Mouse (Mus musculus) embryonic facial prominence, embryonic 11.5 days (tissue): ENCODE results near the gene Galr3. TPM values are rescaled to one million over a fixed set of nuclear protein-coding genes. Genes with fewer than 3 reads are reported as not detected.

Experiments used
- ATAC-seq: fragments of 200-750 bp; cut with Nextera tagmentation; replicated peaks from 2 replicates; pipeline ENCODE4 v1.8.0; 2017; ENCODE audit warnings: low read depth; ENCODE audit not compliant: insufficient number of reproducible peaks, low FRiP score, low TSS enrichment
- DNase-seq: peaks from one replicate; pipeline ENCODE4 v3.0.0-alpha.2; 2015; ENCODE audit warnings: low spot score
- H3K27ac ChIP-seq: fragments of 300-500 bp; sonication (generic); replicated peaks from 2 replicates; pipeline ENCODE4 v1.5.1; 2014; ENCODE audit warnings: mild to moderate bottlenecking, low read depth, low read length, control low read depth
- H3K27me3 ChIP-seq: fragments of 300-500 bp; sonication (generic); 2 replicates; pipeline ENCODE4 v1.6.1; 2014; ENCODE audit warnings: mild to moderate bottlenecking, low read length, moderate library complexity, mixed read lengths; ENCODE audit not compliant: control insufficient read depth, insufficient read depth
- H3K36me3 ChIP-seq: fragments of 300-500 bp; sonication (generic); replicated peaks from 2 replicates; pipeline ENCODE4 v1.6.1; 2014; ENCODE audit warnings: low read depth, mild to moderate bottlenecking, low read length, moderate library complexity, mixed read lengths; ENCODE audit not compliant: control insufficient read depth, insufficient read depth
- H3K4me1 ChIP-seq: fragments of 300-500 bp; sonication (generic); 2 replicates; pipeline ENCODE4 v1.6.1; 2014; ENCODE audit warnings: low read length, mixed read lengths; ENCODE audit not compliant: control insufficient read depth, insufficient read depth
- H3K4me2 ChIP-seq: fragments of 300-500 bp; sonication (generic); 2 replicates; pipeline ENCODE4 v1.6.1; 2014; ENCODE audit warnings: low read depth, mild to moderate bottlenecking, control low read depth, low read length, moderate library complexity
- H3K4me3 ChIP-seq: fragments of 300-500 bp; sonication (generic); 2 replicates; pipeline ENCODE4 v1.5.1; 2014; ENCODE audit warnings: low read depth, low read length, control low read depth
- H3K9ac ChIP-seq: fragments of 300-500 bp; sonication (generic); replicated peaks from 2 replicates; pipeline ENCODE4 v1.6.1; 2014; ENCODE audit warnings: mild to moderate bottlenecking, control low read depth, low read length
- H3K9me3 ChIP-seq: fragments of 300-500 bp; sonication (generic); replicated peaks from 2 replicates; pipeline ENCODE4 v1.6.1; 2016; ENCODE audit warnings: mild to moderate bottlenecking, low read length, inconsistent platforms, mixed read lengths; ENCODE audit not compliant: control insufficient read depth
- WGBS: fragments of 180-500 bp; shearing (Covaris S2); extraction: QIAGEN DNeasy Blood & Tissue Kit; methylation state at CpG from one replicate; pipeline ENCODE4 v1.1.7; 2014; 5-methylcytosine and 5-hydroxymethylcytosine counted together
- polyA plus RNA-seq: library from polyadenylated mRNA; unstranded; fragments of >200 nt; fragmentation: Nextera tagmentation; extraction: Ambion mirVana; gene quantifications from 2 replicates; pipeline ENCODE4 v1.2.1, GENCODE M21; 2014

Gene Galr3
- polyA plus RNA-seq, 1 experiment from 2014 or later, result not detected

DNA sequence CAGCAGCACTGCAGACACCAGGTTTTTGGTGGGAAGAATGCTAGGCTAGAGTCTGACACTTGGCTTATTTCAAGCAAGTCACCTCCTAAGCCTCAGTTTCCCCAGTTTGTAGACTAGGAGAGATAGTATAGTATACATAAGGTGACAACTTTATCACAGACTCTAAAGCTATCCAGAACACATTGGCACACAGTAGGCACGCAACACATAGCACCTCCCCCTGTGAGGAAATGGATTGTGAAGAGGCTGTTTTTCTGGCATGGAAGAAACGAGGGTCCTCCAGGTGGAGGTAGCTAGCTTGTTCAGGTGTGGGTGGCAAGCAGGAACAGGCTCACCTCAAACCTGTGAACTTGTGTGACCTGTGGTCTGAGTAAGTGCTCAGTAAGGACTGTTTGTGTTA lies 9.3 kb downstream of the Galr3 start:
- Histone ChIP-seq H3K4me3 (no peak overlapping the region), H3K36me3 (peaks cover 13% of the 10 kb centered on the region), H3K27ac (no peak overlapping the region), H3K9ac (no peak overlapping the region), H3K27me3 (no peaks in the 10 kb centered on the region), H3K4me2 (no peak overlapping the region), H3K9me3 (no peaks in the 10 kb centered on the region), H3K4me1 (no peaks in the 10 kb centered on the region)
- DNase-seq, result no peak
- WGBS, result 89% methylated on average over 2 of the region's 2 CpGs
- no peak for ATAC-seq

DNA sequence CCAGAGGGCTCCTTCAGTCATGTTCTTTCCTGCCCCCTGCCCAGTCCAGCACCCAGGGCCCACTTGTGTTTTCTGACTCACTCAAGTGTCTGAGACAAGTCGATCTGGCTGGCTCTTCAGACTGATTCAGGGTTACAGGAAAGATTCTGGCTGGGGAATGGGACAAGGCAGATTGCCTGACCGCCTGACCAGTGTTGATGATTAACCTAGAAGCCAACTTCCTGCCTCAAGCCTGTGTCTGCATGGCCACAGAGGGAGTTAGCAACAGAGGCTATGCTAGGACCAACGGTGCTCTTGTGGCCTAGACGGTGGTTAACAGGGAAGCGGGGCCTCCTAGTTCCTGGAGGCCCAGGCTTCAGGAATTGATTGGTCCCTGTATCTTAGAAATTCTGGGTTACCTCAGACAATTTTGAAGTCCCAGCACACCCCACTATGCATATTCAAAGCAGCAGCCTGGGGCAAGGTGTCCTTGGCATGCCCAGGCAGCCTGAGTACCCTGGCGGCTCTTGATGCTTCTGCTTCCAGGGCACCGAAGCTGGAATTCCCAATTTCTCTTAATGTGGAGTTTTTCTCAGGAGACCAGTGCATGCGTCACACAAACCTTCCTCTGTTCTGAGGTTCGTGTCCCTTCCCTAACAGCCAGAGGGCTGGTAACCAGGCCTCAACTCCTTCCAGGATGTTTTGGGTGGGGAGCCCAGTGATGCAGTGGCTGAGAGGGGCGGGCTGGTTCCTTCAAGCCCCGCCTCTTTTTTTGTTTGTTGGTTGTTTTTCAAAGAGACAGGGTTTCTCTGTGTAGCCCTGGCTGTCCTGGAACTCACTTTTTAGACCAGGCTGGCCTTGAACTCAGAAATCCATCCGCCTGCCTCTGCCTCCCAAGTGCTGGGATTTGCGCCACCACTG lies 10.0 kb downstream of the Galr3 start:
- Histone ChIP-seq H3K27me3 (no peaks in the 10 kb centered on the region), H3K4me3 (no peak overlapping the region), H3K4me2 (no peak overlapping the region), H3K4me1 (no peaks in the 10 kb centered on the region), H3K9ac (no peak overlapping the region), H3K36me3 (peaks cover 13% of the 10 kb centered on the region), H3K27ac (no peak overlapping the region), H3K9me3 (no peaks in the 10 kb centered on the region)
- ATAC-seq, result no peak
- DNase-seq, result no peak
- WGBS, result 73% methylated on average over 13 of the region's 13 CpGs

- Histone ChIP-seq H3K27ac (no peak overlapping the region), H3K4me1 (no peaks in the 10 kb centered on the region), H3K27me3 (no peaks in the 10 kb centered on the region), H3K4me2 (no peak overlapping the region), H3K36me3 (peaks cover 13% of the 10 kb centered on the region), H3K9ac (no peak overlapping the region), H3K4me3 (no peak overlapping the region), H3K9me3 (no peaks in the 10 kb centered on the region)
- DNase-seq (no peak), ATAC-seq (no peak)
- WGBS, result 82% methylated on average over 2 of the region's 2 CpGs
Observed at GRCm38 (mm10) chr15:79052366-79052765, 10.7 kb downstream of the Galr3 start.

DNA sequence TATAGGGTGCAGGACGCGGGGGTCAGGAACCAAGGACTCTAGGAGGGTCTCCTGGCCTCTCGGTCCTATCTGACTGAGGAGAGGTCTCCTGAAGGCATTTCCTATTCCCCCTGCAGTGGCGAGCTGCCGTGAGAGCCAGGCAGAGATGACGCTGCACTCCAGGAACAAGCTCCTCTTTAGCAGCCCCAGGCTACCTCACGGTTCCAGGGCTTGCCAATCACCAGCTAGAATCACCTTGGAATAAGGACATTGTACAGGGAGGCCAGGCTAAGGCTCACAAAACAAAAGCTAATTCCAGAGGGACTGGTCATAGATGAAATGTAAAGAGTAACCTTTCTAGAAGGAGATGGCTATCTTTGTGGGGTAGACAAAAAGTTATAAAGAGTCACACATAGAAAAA lies 14.9 kb downstream of the Galr3 start:
- Histone ChIP-seq H3K4me2 (no peak overlapping the region), H3K4me3 (no peak overlapping the region), H3K36me3 (peaks cover 13% of the 10 kb centered on the region), H3K4me1 (no peaks in the 10 kb centered on the region), H3K27me3 (no peaks in the 10 kb centered on the region), H3K27ac (no peak overlapping the region), H3K9ac (no peak overlapping the region), H3K9me3 (no peaks in the 10 kb centered on the region)
- 83% methylated on average over 7 of the region's 7 CpGs for WGBS
- no peak for ATAC-seq
- no peak for DNase-seq

DNA sequence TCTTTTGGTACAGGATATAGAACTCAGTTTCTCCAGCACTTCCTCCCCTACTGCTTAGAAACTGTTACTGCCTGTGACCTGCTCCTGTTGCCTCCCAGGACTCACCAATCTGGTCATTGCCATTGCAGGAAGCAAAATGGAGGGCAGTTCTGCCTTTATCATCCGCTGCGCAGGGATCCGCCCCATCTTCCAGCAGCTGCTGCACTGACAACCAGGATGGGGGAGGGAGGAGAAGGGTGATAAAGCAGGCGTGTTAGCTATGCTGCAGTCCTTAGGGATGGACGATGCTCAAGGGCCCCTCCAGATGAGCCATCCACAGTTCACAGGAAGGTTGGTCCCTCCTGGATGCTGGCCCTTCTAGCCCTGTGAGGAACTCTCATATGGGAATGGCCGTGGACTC lies 16.2 kb downstream of the Galr3 start:
- no peak overlapping the region for H3K9ac ChIP-seq
- peaks cover 13% of the 10 kb centered on the region for H3K36me3 ChIP-seq
- WGBS, result 83% methylated on average over 6 of the region's 6 CpGs

DNA sequence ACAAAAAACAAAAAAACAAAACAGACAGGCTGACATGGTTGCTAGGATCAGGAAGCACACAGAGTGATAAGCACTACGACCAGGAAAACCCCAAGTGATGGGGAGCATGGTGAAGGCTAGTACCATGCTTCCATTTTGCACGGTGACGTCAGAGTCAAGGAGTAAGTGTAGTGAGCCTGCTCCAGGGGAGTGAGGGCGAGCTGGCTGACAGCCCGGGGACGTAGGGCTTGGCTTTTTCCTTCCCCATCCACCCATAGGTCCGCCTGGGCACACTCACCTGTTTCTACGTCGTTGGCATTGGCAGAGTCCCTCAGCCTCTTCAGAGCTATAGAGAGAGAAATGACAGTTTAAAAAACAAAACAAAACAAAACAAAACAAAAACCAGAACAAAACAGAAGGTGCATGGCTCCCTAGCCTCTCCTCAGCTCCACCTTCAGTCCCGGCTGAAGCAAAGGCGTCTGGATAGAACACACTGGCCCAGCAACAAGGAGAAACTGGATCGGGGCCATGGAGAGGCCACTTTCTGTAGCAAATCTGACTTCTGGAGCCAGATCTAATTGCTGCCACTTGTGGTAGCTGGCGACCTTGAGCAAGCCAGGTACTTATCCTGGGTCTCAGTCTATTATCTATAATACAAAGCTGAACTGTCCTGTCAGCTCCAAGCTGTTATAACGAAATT lies 19.3 kb downstream of the Galr3 start:
- Histone ChIP-seq H3K27me3 (no peaks in the 10 kb centered on the region), H3K4me3 (no peak overlapping the region; the same call in 1 of the 2 replicates), H3K9me3 (no peaks in the 10 kb centered on the region), H3K36me3 (no peaks in the 10 kb centered on the region), H3K27ac (no peak overlapping the region), H3K4me1 (no peaks in the 10 kb centered on the region), H3K4me2 (no peak overlapping the region), H3K9ac (peak overlapping the region; percentile 10; the same call in 1 of the 2 replicates)
- no peak for ATAC-seq
- 75% methylated on average over 14 of the region's 14 CpGs for WGBS
- no peak for DNase-seq

More for the DNA sequence above, 16.2 kb downstream of the Galr3 start:
- Histone ChIP-seq H3K4me3 (no peak overlapping the region), H3K27me3 (no peaks in the 10 kb centered on the region), H3K27ac (no peak overlapping the region), H3K4me1 (no peaks in the 10 kb centered on the region), H3K4me2 (no peak overlapping the region), H3K9me3 (no peaks in the 10 kb centered on the region)
- ATAC-seq (no peak), DNase-seq (no peak)

DNA sequence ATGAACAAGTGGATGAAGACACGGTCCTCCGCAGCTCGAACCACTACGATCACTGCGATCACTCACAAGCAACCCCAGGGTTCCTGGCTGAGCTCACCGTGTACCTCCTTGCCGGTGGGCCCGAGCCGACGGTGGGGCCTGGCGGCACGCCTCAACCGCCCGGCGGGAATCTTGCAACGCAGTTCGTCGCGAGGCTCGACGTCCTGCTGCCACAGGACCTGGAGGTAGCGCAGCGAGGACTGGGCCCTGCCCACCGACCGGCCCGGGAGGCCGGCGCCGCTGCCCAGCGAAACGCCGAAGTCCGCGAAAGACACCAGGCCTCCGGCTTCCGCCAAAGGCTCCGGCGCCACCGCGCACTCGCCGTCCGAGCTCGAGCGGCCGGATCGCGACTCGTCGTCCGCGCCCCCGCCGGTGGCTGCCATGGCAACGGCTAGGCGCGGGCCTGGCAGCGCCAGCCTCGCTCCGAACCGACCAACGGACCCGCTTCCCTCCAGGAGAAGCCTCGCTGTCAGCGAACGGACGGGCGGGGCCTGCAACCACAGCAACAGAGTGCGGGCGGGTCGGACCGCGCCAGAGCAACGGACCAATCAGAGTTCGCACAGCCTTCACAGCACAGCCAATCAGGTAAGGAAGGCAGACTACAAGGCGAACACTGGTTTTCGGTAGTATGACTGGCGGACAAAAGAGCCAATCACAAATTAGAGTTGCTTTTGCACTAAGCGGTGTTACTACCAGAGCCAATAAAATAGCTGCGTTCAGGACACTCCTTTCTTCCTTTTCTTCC lies 20.9 kb downstream of the Galr3 start, which contains the start of gene Ankrd54:
TSS of gene Ankrd54 (minus strand) at position 518 of the 784 bp plus-strand sequence.
- Histone ChIP-seq H3K9me3 (no peaks in the 10 kb centered on the region), H3K4me3 (peak within 1 kb of the TSS; percentile 94), H3K4me1 (no peaks in the 10 kb centered on the region; the same call in 1 of the 2 replicates), H3K4me2 (peak within 1 kb of the TSS; percentile 72), H3K27ac (no peak within 1 kb of the TSS), H3K36me3 (no peaks in the 10 kb centered on the region), H3K9ac (peak within 1 kb of the TSS; percentile 79), H3K27me3 (no peaks in the 10 kb centered on the region)
- under 1% methylated on average over 80 of the region's 80 CpGs for WGBS
- DNase-seq (peak; percentile 99), ATAC-seq (peak; percentile 99)
